Mouse (Mus musculus): ENCODE results near the gene Nupl1.

- no peak for TF ChIP-seq CTCF (IDR thresholded peaks at IDR 0.05; ENCODE audit: insufficient read depth, low read length)
- TF ChIP-seq POLR2A (IDR thresholded peaks at IDR 0.05; ENCODE audit: borderline replicate concordance, extremely low read depth, low read depth, low read length), result no peak
Measured at GRCm38 (mm10) chr14:60170845-60171610, 80.2 kb downstream of the Nupl1 start.

Data from lung, adult 2 months (tissue).